Mouse (Mus musculus) erythroblast, embryonic 14.5 days (primary cell): Measurements from ENCODE around the gene C2cd3.

Experiments
- GATA1 ChIP-seq: IDR thresholded peaks from 2 replicates; pipeline ENCODE4 v1.6.1; 2012; ENCODE audit warnings: low read length, inconsistent platforms, mixed read lengths
- TAL1 ChIP-seq: IDR thresholded peaks from 3 replicates; pipeline ENCODE4 v1.6.1; 2012; ENCODE audit warnings: low read length, inconsistent platforms, mixed read lengths

- TF ChIP-seq GATA1 (no peak), TAL1 (no peak)
Observed at GRCm38 (mm10) chr7:100469502-100469901, 97.5 kb downstream of the C2cd3 start.
